Mouse (Mus musculus) hindbrain, embryonic 12.5 days (tissue): Measurements from ENCODE around the gene Map3k5. TPM values are rescaled to one million over a fixed set of nuclear protein-coding genes. Genes with fewer than 3 reads are reported as not detected.

Experiments used
- ATAC-seq: fragments of 200-750 bp; cut with Nextera tagmentation; 2 replicates; pipeline ENCODE4 v1.8.0; 2017; ENCODE audit warnings: moderate TSS enrichment; ENCODE audit not compliant: low FRiP score
- H3K27ac ChIP-seq: fragments of 300-500 bp; sonication (generic); 2 replicates; pipeline ENCODE4 v1.5.1; 2016; ENCODE audit warnings: mild to moderate bottlenecking
- H3K27me3 ChIP-seq: fragments of 300-500 bp; sonication (generic); 2 replicates; pipeline ENCODE4 v1.6.1; 2016; ENCODE audit warnings: mild to moderate bottlenecking
- H3K36me3 ChIP-seq: fragments of 300-500 bp; sonication (generic); 2 replicates; pipeline ENCODE4 v1.6.1; 2016; ENCODE audit warnings: mild to moderate bottlenecking
- H3K4me1 ChIP-seq: fragments of 300-500 bp; sonication (generic); 2 replicates; pipeline ENCODE4 v1.6.1; 2016
- H3K4me2 ChIP-seq: fragments of 300-500 bp; sonication (generic); replicated peaks from 2 replicates; pipeline ENCODE4 v1.6.1; 2016; ENCODE audit warnings: mild to moderate bottlenecking
- H3K4me3 ChIP-seq: fragments of 300-500 bp; sonication (generic); 2 replicates; pipeline ENCODE4 v1.5.1; 2016; ENCODE audit warnings: mild to moderate bottlenecking
- H3K9ac ChIP-seq: fragments of 300-500 bp; sonication (generic); 2 replicates; pipeline ENCODE4 v1.6.1; 2016; ENCODE audit warnings: mild to moderate bottlenecking, moderate library complexity
- H3K9me3 ChIP-seq: fragments of 300-500 bp; sonication (generic); replicated peaks from 2 replicates; pipeline ENCODE4 v1.6.1; 2016; ENCODE audit warnings: mild to moderate bottlenecking
- WGBS: fragments of 180-500 bp; shearing (Covaris S2); methylation state at CpG from one replicate; pipeline ENCODE4 v1.1.7; 2016; 5-methylcytosine and 5-hydroxymethylcytosine counted together
- polyA plus RNA-seq: library from polyadenylated mRNA; unstranded; fragments of >200 nt; fragmentation: Nextera tagmentation; extraction: Ambion mirVana; gene quantifications from 2 replicates; pipeline ENCODE4 v1.2.1, GENCODE M21; 2016

The Map3k5 gene
- polyA plus RNA-seq, 1 experiment from 2014 or later: 1.3 TPM

DNA sequence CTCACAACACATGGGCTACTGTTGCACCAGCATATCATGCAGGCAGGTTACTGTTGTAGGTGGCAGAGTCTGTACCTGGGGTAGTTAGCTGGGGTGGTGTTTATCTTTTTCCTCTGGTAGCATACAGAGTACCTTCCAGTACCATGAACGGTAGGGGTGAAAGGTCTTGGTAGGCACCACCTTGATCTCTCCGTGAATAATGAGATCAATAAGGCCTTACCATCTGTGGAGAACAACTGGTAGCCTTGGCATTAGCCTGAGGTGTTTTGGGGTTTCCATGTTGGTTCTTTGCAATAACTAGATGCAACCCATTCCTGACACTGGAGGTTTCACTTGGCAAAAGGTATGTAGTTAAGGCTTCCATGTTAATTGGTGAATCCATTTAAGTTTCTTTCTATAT lies 109.8 kb downstream of the Map3k5 start:
- ATAC-seq: no peak
- Histone ChIP-seq H3K9me3 (no peaks in the 10 kb centered on the region), H3K36me3 (no peaks in the 10 kb centered on the region), H3K9ac (no peak overlapping the region), H3K27me3 (no peaks in the 10 kb centered on the region), H3K4me2 (no peak overlapping the region), H3K4me3 (no peak overlapping the region), H3K4me1 (0 out of 2 replicates have a peak, but pooled peaks cover 3% of the 10 kb centered on the region), H3K27ac (no peak overlapping the region)
- 93% methylated on average over 2 of the region's 2 CpGs for WGBS

DNA sequence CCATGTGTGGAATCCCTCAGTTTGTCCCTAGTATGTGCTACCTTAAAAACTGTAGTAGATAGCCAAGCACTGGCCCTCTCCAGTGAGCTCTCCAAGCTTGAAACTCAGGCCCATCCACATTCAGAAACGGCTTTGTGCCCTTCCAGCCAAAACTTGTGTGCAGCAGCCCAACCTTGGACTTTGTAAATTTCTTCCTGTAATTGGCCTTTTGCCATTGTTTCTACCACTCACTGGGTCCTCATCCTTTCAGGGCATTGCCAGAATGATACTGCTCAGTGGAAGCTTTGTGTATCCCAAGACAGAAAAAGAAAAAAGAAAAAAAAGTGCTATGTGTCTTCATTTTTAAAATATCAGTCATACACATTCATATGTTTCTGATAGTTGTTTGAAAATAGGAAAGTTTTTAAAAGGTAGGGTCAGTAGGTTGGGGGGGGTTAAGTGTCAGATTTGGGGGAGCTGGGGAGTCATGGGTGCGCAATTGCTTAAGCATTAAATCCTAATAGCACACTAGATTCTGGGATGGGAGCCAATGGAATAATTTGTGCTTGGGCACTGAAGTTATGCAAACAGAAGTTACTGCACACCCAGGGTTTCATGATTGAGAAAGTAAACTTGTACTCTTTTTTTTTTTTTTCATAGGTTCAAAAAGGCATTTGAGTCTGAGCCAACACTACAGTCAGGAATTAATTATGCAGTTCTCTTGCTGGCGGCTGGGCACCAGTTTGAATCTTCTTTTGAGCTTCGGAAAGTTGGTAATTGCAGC lies 111.6 kb downstream of the Map3k5 start:
- Histone ChIP-seq H3K27ac (no peak overlapping the region), H3K36me3 (no peaks in the 10 kb centered on the region), H3K4me3 (no peak overlapping the region), H3K4me2 (no peak overlapping the region), H3K27me3 (no peaks in the 10 kb centered on the region), H3K9me3 (no peaks in the 10 kb centered on the region), H3K4me1 (no peaks in the 10 kb centered on the region), H3K9ac (no peak overlapping the region)
- 65% methylated on average over 4 of the region's 4 CpGs for WGBS
- ATAC-seq: no peak

DNA sequence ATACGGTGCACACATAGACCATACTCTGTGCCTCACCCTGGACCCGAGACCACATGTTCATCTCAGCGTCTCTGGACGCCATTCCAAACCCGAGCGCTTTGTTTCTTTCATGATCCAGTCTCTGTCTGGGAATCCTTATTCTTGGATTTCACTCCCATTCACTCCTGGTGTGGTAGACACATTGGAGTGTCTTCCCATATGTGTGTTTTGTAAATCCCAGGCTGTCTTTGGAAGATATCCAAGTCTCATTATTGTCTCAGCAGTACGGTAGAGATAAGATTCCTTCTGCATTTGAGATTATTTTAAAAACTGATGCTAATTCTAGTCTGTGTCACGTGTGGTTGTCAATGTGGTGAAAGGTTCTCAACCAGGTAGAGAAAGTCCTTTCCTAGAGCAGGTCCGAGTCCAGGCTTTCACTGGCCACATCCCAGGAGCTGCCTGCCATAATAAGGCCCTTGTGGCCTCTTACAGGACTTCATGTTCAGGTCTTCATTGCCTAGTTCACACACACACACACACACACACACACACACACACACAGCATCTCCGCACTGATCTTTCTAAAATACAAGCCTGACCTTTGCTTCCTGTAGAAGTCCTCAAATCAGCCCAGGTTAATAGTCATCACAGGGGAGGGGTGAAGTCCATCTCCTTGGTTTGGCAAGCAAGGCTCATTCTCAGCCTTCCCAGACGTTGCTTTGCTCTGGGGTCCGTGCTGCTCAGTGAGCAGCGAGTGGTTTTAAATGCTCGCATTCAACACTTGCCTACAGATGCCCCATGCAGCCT lies 122.8 kb downstream of the Map3k5 start:
- Histone ChIP-seq H3K27me3 (no peaks in the 10 kb centered on the region), H3K4me3 (no peak overlapping the region), H3K9ac (no peak overlapping the region), H3K4me1 (no peaks in the 10 kb centered on the region), H3K27ac (no peak overlapping the region), H3K4me2 (no peak overlapping the region), H3K36me3 (no peaks in the 10 kb centered on the region), H3K9me3 (no peaks in the 10 kb centered on the region)
- no peak for ATAC-seq
- WGBS: 91% methylated on average over 14 of the region's 14 CpGs

DNA sequence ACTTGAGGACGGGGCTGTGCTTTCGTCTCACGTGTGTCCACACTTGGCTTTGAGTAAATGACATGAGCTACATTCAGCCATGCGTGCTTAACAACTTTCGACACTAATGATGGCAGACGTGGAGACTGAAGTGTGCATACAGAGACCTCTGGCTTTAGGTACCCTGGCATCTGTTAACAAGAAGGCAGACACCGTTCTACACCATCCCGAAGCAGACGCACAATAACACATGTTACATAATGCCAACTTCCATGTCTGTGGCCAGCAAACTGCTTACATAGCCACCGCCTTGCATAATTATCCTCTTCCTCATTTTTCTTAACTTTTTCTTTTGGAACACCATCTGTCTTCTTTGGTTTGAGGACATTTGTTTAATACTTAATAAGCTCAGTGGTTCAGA lies 123.8 kb downstream of the Map3k5 start:
- H3K4me1 ChIP-seq: no peaks in the 10 kb centered on the region
- no peaks in the 10 kb centered on the region for H3K27me3 ChIP-seq
- H3K27ac ChIP-seq: no peak overlapping the region
- no peak for ATAC-seq
- no peaks in the 10 kb centered on the region for H3K9me3 ChIP-seq
- H3K4me2 ChIP-seq: no peak overlapping the region
- no peaks in the 10 kb centered on the region for H3K36me3 ChIP-seq
- WGBS: 92% methylated on average over 10 of the region's 10 CpGs
- H3K4me3 ChIP-seq: no peak overlapping the region
- no peak overlapping the region for H3K9ac ChIP-seq

DNA sequence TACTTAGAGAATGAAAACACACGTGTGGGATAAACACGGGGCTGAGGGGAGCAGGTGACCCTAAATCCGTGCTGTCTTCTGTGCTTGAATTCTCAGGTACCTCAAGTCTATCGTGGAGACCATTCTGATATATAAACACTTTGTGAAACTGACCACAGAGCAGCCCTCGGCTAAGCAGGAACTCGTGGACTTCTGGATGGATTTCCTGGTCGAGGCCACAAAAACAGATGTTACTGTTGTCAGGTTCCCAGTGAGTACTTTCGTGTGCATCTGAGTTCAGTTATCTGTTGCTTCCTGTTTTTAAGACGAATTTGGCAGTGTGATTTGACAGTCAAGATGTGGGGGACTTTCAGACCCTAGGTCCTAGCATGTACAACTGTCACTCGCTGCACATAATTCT lies 124.6 kb downstream of the Map3k5 start:
- Histone ChIP-seq H3K9me3 (no peaks in the 10 kb centered on the region), H3K4me2 (no peak overlapping the region), H3K4me3 (no peak overlapping the region), H3K9ac (no peak overlapping the region), H3K27me3 (no peaks in the 10 kb centered on the region), H3K36me3 (no peaks in the 10 kb centered on the region), H3K27ac (no peak overlapping the region), H3K4me1 (no peaks in the 10 kb centered on the region)
- 79% methylated on average over 10 of the region's 10 CpGs for WGBS
- no peak for ATAC-seq

DNA sequence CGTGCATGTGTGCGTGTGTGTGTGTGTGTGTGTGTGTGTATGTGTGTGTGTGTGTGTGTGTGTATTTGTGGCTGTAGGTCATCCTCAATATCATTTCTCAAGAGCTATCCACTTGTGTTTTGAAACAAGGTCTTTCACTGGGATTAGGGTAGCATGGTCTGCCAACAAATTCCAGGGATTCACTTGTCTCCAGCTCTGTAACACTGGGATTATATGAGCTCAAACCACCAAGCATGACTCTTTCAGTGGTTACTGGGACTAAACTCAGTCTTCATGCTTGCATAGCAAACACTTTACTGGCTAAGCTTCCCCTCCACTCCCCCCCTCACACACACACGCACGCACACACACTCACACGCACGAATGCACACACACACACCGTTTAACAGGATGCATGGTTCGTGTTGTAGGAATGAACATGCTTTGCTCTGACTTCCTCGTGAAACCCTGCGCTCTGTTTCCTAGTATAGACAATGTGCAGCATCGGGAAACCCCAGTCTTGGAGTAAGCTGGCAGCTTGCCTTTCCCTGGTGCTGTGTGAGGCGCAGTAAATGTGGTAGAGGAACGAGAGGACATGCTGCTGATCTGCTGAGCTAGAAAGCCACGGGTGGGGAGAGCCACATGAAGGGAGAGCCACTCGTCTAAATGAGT lies 126.2 kb downstream of the Map3k5 start:
- Histone ChIP-seq H3K4me2 (no peak overlapping the region), H3K4me3 (no peak overlapping the region), H3K27me3 (no peaks in the 10 kb centered on the region), H3K9me3 (no peaks in the 10 kb centered on the region), H3K4me1 (no peaks in the 10 kb centered on the region), H3K27ac (no peak overlapping the region), H3K9ac (no peak overlapping the region), H3K36me3 (no peaks in the 10 kb centered on the region)
- no peak for ATAC-seq
- 76% methylated on average over 15 of the region's 15 CpGs for WGBS

DNA sequence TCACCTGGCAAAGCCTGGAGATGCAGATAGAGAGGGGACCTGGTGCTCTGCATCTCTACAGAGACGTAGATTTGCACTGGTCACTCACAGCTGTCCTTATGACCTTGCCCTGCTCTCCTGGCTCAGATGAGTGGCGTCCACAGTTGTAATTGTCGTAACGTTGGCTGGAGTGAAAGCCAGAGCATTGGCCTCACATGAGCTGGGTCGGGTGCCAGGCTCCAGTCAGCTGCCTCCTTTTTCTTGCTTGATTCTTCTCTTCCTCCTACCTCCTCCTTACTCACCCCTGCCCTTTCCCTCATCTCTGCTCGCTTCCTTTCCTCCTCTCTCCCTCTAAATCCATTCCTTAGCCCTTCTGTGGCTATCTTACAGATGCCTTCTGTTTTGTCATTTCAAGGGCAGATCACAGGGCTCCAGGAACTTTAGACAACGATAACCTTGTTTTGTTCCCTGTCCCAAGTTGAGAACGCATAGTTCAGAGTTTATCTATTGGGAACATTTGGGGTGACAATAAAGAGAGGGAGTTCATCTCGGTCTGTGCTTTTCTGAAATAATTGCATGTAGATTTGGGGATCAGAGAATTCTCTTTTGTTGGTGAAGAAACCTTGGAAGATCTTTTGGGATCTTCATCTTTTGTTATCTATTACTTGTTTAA lies 130.4 kb downstream of the Map3k5 start:
- no peaks in the 10 kb centered on the region for H3K27me3 ChIP-seq
- H3K9me3 ChIP-seq: no peaks in the 10 kb centered on the region
- no peak overlapping the region for H3K4me3 ChIP-seq
- H3K36me3 ChIP-seq: no peaks in the 10 kb centered on the region
- ATAC-seq: no peak
- no peak overlapping the region for H3K4me2 ChIP-seq
- 81% methylated on average over 9 of the region's 9 CpGs for WGBS
- H3K27ac ChIP-seq: no peak overlapping the region
- no peaks in the 10 kb centered on the region for H3K4me1 ChIP-seq
- no peak overlapping the region for H3K9ac ChIP-seq

DNA sequence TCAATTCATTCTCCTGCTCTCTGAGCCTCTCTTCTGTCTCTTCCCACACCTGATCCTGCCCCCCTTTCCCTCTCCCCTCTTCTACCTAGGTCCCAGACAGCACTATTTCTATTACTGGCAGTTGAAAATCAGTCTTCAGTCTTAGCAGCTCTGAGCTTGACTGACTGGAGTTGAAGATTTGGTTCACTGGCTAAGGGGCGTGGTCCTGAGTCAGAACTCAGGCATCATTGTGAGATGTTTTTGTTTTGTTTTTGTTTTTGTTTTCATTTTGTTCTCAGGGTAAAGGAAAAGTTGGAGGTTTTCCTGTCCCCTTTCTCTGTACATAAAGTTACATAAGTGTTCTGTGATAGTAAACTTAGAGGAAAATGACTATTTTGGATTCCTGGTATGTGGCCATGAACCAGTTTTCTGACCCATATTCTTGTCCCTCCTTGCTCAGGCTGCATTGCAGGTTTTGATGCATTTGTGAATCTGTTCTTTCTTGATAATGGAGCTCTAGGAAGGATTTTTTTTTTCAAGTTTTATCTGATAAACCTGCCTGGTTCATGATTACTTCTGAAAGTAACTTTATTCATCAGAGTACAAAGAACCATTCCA lies 131.9 kb downstream of the Map3k5 start:
- Histone ChIP-seq H3K9ac (no peak overlapping the region), H3K4me2 (no peak overlapping the region), H3K9me3 (no peaks in the 10 kb centered on the region), H3K36me3 (no peaks in the 10 kb centered on the region), H3K4me3 (no peak overlapping the region), H3K27ac (no peak overlapping the region), H3K4me1 (no peaks in the 10 kb centered on the region), H3K27me3 (no peaks in the 10 kb centered on the region)
- no peak for ATAC-seq
- WGBS: 93% methylated on average over 1 of the region's 1 CpGs

DNA sequence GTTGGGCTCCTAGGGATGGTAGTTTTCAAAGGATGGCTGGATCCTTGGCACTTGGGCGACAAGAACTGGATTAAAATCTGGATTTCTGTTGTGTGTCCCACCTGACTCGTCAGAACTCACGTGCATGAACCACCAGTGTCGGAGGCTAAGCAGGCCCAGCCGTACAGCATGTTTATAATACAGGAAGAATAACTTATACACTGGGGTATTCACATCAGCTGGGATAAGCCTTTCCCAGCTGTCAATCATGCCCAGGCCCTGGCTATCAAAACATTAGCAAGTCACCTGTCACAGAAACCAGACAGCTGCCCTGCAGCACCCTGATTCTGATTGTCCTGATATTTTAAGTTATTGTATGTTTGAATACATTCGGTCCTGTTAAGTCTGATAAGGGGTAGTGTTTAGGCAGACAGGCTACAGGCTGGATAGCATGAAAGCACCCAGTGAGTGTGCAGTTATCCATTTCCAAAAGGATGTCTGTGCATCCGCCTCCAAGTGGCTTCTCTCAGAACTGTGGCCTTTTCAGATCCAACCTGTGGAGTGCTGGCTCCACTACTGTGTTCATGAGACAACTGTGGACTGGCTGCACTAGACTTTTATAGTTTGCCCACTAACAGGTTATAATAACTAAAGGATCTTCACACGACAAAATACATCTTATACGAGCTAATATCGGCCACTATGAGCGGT lies 135.6 kb downstream of the Map3k5 start:
- Histone ChIP-seq H3K27me3 (no peaks in the 10 kb centered on the region), H3K9me3 (no peaks in the 10 kb centered on the region), H3K27ac (no peak overlapping the region), H3K4me3 (no peak overlapping the region), H3K36me3 (no peaks in the 10 kb centered on the region), H3K4me1 (no peaks in the 10 kb centered on the region), H3K9ac (no peak overlapping the region), H3K4me2 (no peak overlapping the region)
- WGBS: 89% methylated on average over 11 of the region's 11 CpGs
- ATAC-seq: no peak

DNA sequence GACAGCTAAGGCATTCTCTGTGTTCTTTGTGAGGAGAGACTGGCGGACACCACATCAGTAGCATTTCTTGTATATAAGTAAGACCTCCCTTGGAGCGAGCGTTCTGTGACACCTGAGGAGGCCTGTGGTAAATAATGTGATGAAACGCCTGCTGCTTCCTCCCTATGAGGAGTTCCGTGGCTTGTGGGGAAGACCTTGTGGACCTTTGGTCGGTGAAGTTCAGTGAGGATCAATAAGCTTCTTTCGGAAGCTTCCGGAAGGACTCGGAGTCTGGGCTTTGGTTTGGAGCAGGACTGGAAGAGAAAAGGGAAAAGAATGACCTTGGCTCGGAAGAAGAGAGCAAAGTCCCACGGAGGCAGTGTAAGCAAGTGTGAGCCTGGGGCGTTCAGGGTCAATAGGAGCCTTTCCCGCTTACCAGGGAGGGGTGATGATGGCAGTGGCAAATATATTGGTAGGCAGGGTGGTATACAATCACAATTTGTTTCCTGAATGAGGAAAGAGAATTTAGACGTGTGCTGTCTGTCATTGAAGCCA lies 136.4 kb downstream of the Map3k5 start:
- ATAC-seq: no peak
- 83% methylated on average over 14 of the region's 14 CpGs for WGBS
- Histone ChIP-seq H3K9ac (no peak overlapping the region), H3K27ac (no peak overlapping the region), H3K4me1 (no peaks in the 10 kb centered on the region), H3K9me3 (no peaks in the 10 kb centered on the region), H3K27me3 (no peaks in the 10 kb centered on the region), H3K4me3 (no peak overlapping the region), H3K4me2 (no peak overlapping the region), H3K36me3 (no peaks in the 10 kb centered on the region)

DNA sequence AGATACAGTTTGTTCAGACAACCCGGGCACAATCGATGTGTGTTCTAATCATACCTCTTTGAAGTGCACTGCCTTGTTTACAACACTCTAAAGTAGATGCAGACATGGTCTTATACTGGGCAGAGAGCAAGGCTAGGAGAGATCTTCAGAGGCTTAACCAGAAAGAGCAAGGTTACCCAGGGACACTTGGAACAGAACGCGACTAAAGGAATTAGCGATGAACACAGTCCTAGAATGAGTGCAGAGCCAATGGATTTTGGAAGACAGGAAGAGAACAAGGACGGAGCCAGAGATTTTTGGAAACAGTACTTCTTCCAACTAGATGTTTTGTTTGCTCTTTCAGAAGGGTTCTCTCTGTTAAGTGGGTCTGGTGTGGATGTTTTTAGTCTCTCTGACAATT lies 137.4 kb downstream of the Map3k5 start:
- no peaks in the 10 kb centered on the region for H3K36me3 ChIP-seq
- H3K9me3 ChIP-seq: no peaks in the 10 kb centered on the region
- H3K27ac ChIP-seq: no peak overlapping the region
- no peak for ATAC-seq
- no peak overlapping the region for H3K9ac ChIP-seq
- H3K4me2 ChIP-seq: no peak overlapping the region
- H3K27me3 ChIP-seq: no peaks in the 10 kb centered on the region
- no peaks in the 10 kb centered on the region for H3K4me1 ChIP-seq
- 97% methylated on average over 6 of the region's 6 CpGs for WGBS
- H3K4me3 ChIP-seq: no peak overlapping the region
